Mouse (Mus musculus) C2C12 (cell line): ENCODE data around the gene Mbip. TPM values are rescaled to one million over a fixed set of nuclear protein-coding genes. Genes with fewer than 3 reads are reported as not detected.
A peak's percentile ranks its signal among the peaks of the same experiment; 100 is the strongest.

ENCODE experiments used
- H3K27me3 ChIP-seq: one replicate; pipeline ENCODE4 v1.6.1; 2011; ENCODE audit not compliant: control insufficient read depth, insufficient read depth, insufficient read length
- H3K36me3 ChIP-seq: one replicate; pipeline ENCODE4 v1.6.1; 2011; ENCODE audit not compliant: control insufficient read depth, insufficient read depth
- H3K4me3 ChIP-seq: one replicate; pipeline ENCODE4 v1.5.1; 2011; ENCODE audit warnings: mild to moderate bottlenecking, control low read depth; ENCODE audit not compliant: poor library complexity, insufficient read depth, severe bottlenecking
- H3K79me2 ChIP-seq: one replicate; pipeline ENCODE4 v1.6.1; 2011; ENCODE audit not compliant: control insufficient read depth, insufficient read depth
- H3K79me3 ChIP-seq: one replicate; pipeline ENCODE4 v1.6.1; 2011; ENCODE audit warnings: low read depth, control low read depth
- H3ac ChIP-seq: one replicate; pipeline ENCODE3; 2011; ENCODE audit warnings: low read depth; ENCODE audit not compliant: control insufficient read depth, insufficient read length
- CEBPB ChIP-seq: IDR thresholded peaks from one replicate; pipeline ENCODE4 v1.6.1; 2011; ENCODE audit warnings: low read depth, mild to moderate bottlenecking, control low read depth, moderate library complexity
- CTCF ChIP-seq: IDR thresholded peaks from one replicate; pipeline ENCODE4 v1.5.1; 2011; ENCODE audit not compliant: control insufficient read depth, insufficient read depth, insufficient read length
- FOSL1 ChIP-seq: IDR thresholded peaks from one replicate; pipeline ENCODE4 v1.8.0; 2011; ENCODE audit warnings: mild to moderate bottlenecking, low read length; ENCODE audit not compliant: poor library complexity, insufficient read depth, severe bottlenecking
- MAX ChIP-seq: IDR thresholded peaks from one replicate; pipeline ENCODE4 v1.6.1; 2011; ENCODE audit warnings: mild to moderate bottlenecking, control low read depth
- MYOD1 ChIP-seq: IDR thresholded peaks from one replicate; pipeline ENCODE4 v1.6.1; 2011; ENCODE audit warnings: low read depth; ENCODE audit not compliant: control insufficient read depth, insufficient read length
- MYOG ChIP-seq: IDR thresholded peaks from one replicate; pipeline ENCODE4 v1.6.1; 2011; ENCODE audit not compliant: control insufficient read depth, insufficient read length; ENCODE audit errors: extremely low read depth
- USF1 ChIP-seq: IDR thresholded peaks from one replicate; pipeline ENCODE4 v1.6.1; 2011; ENCODE audit warnings: low read depth, mild to moderate bottlenecking, control low read depth, moderate library complexity
- long read RNA-seq, 2 experiments: library from polyadenylated mRNA; unstranded; transcript quantifications; one replicate each; pipeline ENCODE4 v2.0.0; 2019 to 2020
- polyA plus RNA-seq: library from polyadenylated mRNA; unstranded; fragments of >200 nt; fragmentation: generic; extraction: Trizol; gene quantifications from one replicate; pipeline ENCODE4 v1.2.1, GENCODE M21; 2012; ENCODE audit warnings: missing spikeins

Mbip gene
- polyA plus RNA-seq, result 4.6 TPM
- long read RNA-seq, experiment 1, transcript Mbip-201 (9 exons, 1,512 nt), result major isoform, 11 of 18 reads
- long read RNA-seq, experiment 1, partial matches to known transcripts, result 0 of 18 reads
- long read RNA-seq, experiment 1, other reads (novel, unspliced or antisense), result 7 of 18 reads
- long read RNA-seq, experiment 2, transcript Mbip-201 (9 exons, 1,512 nt), result major isoform, 17 of 34 reads
- long read RNA-seq, experiment 2, partial matches to known transcripts, result 0 of 34 reads
- long read RNA-seq, experiment 2, other reads (novel, unspliced or antisense), result 17 of 34 reads

DNA sequence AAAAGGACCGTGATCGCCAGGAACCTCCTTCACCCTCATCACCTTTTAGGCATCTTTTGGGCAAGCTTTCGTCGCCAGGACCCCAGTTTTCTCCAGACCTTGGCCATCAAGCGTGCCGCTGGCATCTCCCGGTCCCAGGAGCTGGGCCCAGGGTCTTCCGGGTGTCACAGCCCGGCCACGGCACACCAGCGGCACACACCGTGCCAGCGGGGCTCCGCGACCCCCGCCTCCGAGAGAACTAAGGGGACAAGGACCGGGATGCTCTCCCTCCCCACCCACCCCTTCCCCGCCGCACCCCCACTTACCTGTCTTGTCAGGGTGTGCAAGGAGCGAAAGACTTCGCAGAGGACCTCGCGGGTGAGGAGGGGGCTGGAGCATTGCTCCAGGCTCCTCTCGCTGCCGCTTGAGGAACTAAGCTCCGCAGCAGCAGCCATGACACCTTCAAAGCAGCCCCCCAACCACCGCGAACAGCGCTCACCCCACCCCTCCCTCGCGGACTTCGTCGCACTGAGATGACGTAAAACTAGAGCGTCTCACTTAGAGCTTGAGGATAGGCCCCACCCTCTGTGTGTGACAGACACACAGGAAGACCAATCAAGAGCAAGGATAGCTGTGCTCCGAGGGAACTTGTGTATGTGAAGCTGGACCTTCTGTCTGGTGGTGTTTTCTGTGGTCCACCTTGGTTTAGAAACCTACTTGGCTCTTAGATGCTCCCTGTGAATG, at the start of gene Mbip:
Mbip (minus strand) TSS at position 528 of the 723 bp plus-strand sequence.
- peak within 1 kb of the TSS; percentile 79 for H3ac ChIP-seq
- TF ChIP-seq CEBPB (no peak), MYOG (no peak), MAX (no peak), FOSL1 (no peak), MYOD1 (no peak), CTCF (no peak), USF1 (no peak)
- peak within 1 kb of the TSS; percentile 70 for H3K4me3 ChIP-seq
- H3K36me3 ChIP-seq, result peaks cover under 1% of the 10 kb centered on the region
- H3K79me2 ChIP-seq, result peaks cover 48% of the 10 kb centered on the region
- H3K27me3 ChIP-seq, result no peaks in the 10 kb centered on the region
- peaks cover 28% of the 10 kb centered on the region for H3K79me3 ChIP-seq

DNA sequence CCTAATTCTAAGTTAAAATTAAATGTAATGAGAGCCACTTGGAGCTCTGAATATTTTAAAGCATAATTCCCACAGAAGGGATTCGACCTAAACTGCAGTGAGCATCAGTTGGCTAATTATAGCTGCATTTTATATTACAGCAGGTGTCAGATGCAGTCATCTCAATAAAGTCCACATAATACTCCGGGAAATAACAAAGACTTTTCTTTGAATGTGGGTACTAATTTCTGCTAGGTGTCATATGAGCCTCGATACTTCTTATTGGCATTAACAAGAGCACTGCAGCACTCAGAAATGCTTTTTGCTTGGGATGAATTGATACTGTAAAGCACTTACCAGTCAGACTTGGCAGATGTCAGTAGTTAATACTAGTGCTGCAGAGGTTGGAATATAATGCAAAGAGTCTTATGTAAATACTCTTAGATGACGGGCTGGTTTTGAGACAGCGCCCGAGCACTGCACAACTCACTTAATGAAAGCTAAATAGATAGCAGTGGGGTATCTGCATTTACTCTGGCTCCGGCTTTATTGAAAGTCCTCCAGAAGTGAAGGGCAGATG, 42.0 kb upstream of the Mbip start:
- Histone ChIP-seq H3K79me3 (no peaks in the 10 kb centered on the region), H3K27me3 (no peaks in the 10 kb centered on the region), H3K79me2 (no peaks in the 10 kb centered on the region), H3K36me3 (no peaks in the 10 kb centered on the region), H3ac (no peak overlapping the region), H3K4me3 (no peak overlapping the region)
- TF ChIP-seq USF1 (no peak), CEBPB (no peak)

DNA sequence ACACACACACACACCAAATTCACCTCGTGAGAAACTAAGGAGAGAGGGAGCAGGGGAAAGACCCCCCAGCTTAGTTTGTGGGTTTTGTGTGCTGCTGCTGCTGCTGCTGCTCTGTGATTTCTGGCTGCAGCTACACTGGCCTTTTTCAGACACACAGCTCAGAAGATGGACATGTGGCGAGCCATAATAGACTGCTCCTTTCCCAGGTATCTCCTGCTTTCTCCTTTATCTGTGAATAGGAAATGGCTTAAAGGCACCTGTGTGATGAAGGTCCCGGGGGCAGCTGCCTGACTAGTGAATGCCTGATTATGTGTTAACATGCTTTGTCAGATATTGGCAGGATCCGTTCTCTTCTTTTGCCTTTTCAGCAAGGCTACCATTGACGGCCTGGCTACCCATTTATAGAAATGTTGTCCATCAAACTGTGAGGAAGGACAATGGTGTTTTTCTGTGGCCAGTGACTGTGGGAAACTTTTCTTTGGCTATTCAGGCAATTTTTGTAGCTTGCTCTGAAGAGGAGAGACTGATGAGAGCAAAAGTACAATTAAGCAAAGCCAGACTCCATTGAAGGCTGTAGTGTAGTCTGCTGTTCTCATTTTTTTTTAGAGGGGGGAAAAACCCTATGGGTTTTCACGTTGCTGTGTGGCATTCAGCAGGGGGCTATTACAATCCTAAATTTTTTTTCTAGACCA, 41.4 kb upstream of the Mbip start:
- no peaks in the 10 kb centered on the region for H3K79me2 ChIP-seq
- no peaks in the 10 kb centered on the region for H3K79me3 ChIP-seq
- no peak overlapping the region for H3K4me3 ChIP-seq
- no peak overlapping the region for H3ac ChIP-seq
- no peaks in the 10 kb centered on the region for H3K36me3 ChIP-seq
- no peak for TF ChIP-seq MAX
- TF ChIP-seq MYOD1, result no peak
- no peak for TF ChIP-seq MYOG
- TF ChIP-seq USF1, result no peak
- no peak for TF ChIP-seq FOSL1
- TF ChIP-seq CTCF, result no peak
- TF ChIP-seq CEBPB, result no peak
- H3K27me3 ChIP-seq, result no peaks in the 10 kb centered on the region

- H3ac ChIP-seq, result peak overlapping the region; percentile 79
- H3K79me2 ChIP-seq, result peaks cover 48% of the 10 kb centered on the region
- H3K4me3 ChIP-seq, result peak overlapping the region; percentile 70
- H3K79me3 ChIP-seq, result peaks cover 28% of the 10 kb centered on the region
- no peaks in the 10 kb centered on the region for H3K27me3 ChIP-seq
- TF ChIP-seq FOSL1 (no peak), USF1 (no peak), MYOG (no peak), MYOD1 (no peak), CEBPB (no peak), CTCF (no peak), MAX (no peak)
- H3K36me3 ChIP-seq, result peaks cover 7% of the 10 kb centered on the region
Measured at GRCm38 (mm10) chr12:56344771-56345314, 851 bp downstream of the Mbip start.

DNA sequence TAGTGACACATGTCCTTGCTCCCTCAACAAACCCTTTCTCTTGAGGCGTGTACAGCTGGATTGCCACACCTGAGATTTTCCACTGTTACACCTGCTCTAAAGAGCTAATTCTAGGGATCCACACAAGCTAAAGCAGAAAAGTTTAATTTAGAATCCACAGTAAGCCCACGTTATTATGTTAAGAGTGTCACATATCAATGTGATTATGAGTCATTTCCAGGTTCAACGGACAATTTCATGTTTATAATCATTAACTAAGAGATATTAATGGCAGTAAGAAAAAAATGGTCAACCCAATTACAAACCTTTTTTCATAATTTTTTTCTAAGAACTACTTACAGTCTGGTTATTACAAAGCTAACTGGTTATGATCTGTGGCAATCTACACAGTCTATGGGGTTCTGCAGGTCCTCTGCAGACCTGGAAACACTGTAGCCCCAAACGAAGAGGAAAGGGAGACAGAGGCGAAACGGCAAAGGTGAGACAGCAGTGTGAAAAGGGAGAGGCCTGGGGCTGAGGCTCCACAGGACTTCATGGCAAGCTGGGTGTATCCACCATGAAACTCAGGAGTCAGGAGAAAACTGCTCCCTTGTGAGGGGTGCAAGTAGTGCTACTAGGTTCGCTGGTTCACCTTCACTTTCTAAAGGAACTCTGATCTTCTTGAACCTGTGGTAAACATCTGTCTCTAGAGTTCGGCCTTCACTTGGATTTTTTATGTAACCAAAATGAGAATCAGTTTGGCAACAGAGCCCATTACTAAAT, 6.2 kb downstream of the Mbip start:
- TF ChIP-seq CEBPB, result no peak
- Histone ChIP-seq H3K36me3 (peaks cover 35% of the 10 kb centered on the region), H3ac (no peak overlapping the region), H3K79me3 (peaks cover 19% of the 10 kb centered on the region), H3K27me3 (no peaks in the 10 kb centered on the region), H3K79me2 (peaks cover 35% of the 10 kb centered on the region), H3K4me3 (no peak overlapping the region)
